Mouse (Mus musculus): ENCODE measurements at regions not wholly inside any gene's neighbourhood (a gene's known extent, or its start where the extent isn't known, plus 50 kb on each side); places are given as distances from the start of the nearest gene placed in this dataset.

DNA sequence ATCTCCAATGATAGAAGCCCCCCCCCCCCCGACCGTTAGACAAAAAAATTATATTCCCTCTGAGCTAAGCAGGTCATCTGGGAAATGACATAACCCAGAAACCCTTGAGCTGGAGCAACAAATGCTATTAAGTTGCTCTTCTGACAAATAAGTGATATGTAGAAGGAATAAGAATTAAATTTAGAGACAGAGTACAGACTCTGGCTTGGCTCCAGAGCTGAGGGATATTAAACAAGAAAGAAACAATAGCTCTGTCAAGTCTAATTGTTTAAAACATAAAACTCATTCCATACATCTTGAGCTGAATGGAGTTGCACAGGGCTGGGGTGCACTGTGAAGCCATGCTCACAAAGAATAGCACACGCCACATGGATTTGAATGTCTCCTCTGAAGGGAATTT lies 407.3 kb upstream of the Gm10306 start:
- no peaks in the 10 kb centered on the region; the same call in 1 of the 2 replicates for H3K4me1 ChIP-seq (ENCODE audit: control insufficient read depth, insufficient read depth, low read depth, low read length)
- H3K36me3 ChIP-seq (ENCODE audit: control insufficient read depth, insufficient read depth, low read length), result no peaks in the 10 kb centered on the region
- H3K27ac ChIP-seq (ENCODE audit: low read depth, low read length), result no peak overlapping the region
- no peaks in the 10 kb centered on the region for H3K9me3 ChIP-seq (ENCODE audit: control insufficient read depth, low read length)
- H3K27me3 ChIP-seq (replicated peaks; ENCODE audit: control insufficient read depth, insufficient read depth, low read length), result no peaks in the 10 kb centered on the region
- no peak overlapping the region for H3K9ac ChIP-seq (ENCODE audit: low read depth, low read length)
- WGBS, result 51% methylated on average over 3 of the region's 3 CpGs
- H3K4me2 ChIP-seq (ENCODE audit: low read length), result no peak overlapping the region
- H3K4me3 ChIP-seq (ENCODE audit: low read length), result no peak overlapping the region
- no peak for ATAC-seq

DNA sequence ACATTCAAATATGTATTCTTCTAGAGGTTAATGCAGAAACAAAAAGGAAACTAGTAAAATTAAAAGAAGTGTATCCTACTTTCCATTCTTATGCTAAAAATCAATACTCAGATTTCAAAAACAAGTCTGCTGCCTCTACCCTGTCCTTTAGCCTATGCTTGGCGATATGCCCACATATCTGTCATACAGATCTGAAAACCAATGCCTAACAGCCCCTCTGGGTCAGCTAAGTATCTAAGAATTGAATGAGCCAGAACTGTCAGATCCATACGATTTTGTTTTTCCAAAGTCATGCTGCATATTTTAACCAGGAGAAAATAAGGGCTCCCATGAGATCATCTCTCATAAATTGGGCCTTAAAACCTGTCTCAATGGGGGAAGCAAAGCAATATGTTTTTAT lies 395.7 kb upstream of the Gm10306 start:
- Histone ChIP-seq H3K27ac (ENCODE audit: low read depth, low read length) (no peak overlapping the region), H3K9ac (ENCODE audit: low read depth, low read length) (no peak overlapping the region), H3K4me2 (ENCODE audit: low read length) (no peak overlapping the region), H3K36me3 (ENCODE audit: control insufficient read depth, insufficient read depth, low read length) (no peaks in the 10 kb centered on the region), H3K9me3 (ENCODE audit: control insufficient read depth, low read length) (no peaks in the 10 kb centered on the region), H3K4me3 (ENCODE audit: low read length) (no peak overlapping the region), H3K27me3 (replicated peaks; ENCODE audit: control insufficient read depth, insufficient read depth, low read length) (no peaks in the 10 kb centered on the region), H3K4me1 (ENCODE audit: control insufficient read depth, insufficient read depth, low read depth, low read length) (no peaks in the 10 kb centered on the region)
- ATAC-seq, result no peak
- WGBS, result 62% methylated on average over 2 of the region's 2 CpGs

DNA sequence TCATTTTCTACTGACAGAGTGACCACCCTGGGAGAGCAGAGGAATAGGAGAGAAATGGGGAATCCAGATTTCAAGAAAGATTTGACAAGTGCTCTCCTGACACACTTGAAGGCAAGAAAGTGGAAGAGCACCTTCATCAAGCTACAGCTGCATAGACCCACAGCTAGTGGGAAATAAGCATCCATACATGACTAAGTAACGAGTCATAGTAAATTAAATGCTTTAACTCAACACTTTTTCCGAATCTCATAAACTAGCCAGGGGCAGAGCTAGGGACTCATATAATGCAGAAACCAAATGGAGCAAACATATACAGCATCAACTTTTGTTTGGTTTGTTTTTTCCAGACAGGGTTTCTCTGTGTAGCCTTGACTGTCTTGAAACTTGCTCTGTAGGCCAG lies 383.2 kb upstream of the Gm10306 start:
- Histone ChIP-seq H3K4me2 (ENCODE audit: low read length) (no peak overlapping the region), H3K4me3 (ENCODE audit: low read length) (no peak overlapping the region)
- 95% methylated on average over 2 of the region's 2 CpGs for WGBS

DNA sequence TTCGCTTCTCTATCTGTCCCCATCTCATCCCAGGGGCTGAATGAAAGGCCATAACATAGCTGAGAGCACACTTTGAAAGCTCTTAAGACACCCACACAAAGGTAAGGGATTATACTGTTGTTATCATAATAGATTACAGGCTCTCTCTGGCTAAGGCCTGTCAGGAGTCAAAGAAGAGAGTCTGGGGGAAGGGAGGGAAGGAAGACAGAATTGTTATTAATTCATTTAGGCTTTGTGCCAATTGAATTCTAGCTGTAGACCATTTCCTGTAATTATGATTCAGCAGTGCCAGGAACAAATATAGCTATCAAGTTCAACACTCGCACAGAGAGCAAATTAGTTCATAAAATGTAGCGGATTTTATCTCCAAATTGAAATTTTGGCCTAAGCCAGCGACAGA lies 369.3 kb upstream of the Gm10306 start:
- Histone ChIP-seq H3K9ac (ENCODE audit: low read depth, low read length) (no peak overlapping the region), H3K4me3 (ENCODE audit: low read length) (no peak overlapping the region), H3K9me3 (ENCODE audit: control insufficient read depth, low read length) (no peaks in the 10 kb centered on the region), H3K36me3 (ENCODE audit: control insufficient read depth, insufficient read depth, low read length) (no peaks in the 10 kb centered on the region), H3K4me1 (ENCODE audit: control insufficient read depth, insufficient read depth, low read depth, low read length) (no peaks in the 10 kb centered on the region), H3K27me3 (replicated peaks; ENCODE audit: control insufficient read depth, insufficient read depth, low read length) (no peaks in the 10 kb centered on the region), H3K27ac (ENCODE audit: low read depth, low read length) (no peak overlapping the region), H3K4me2 (ENCODE audit: low read length) (no peak overlapping the region)
- 64% methylated on average over 4 of the region's 4 CpGs for WGBS
- no peak for ATAC-seq

More for the DNA sequence above, 383.2 kb upstream of the Gm10306 start:
- no peaks in the 10 kb centered on the region for H3K36me3 ChIP-seq (ENCODE audit: control insufficient read depth, insufficient read depth, low read length)
- no peak overlapping the region for H3K27ac ChIP-seq (ENCODE audit: low read depth, low read length)
- no peaks in the 10 kb centered on the region for H3K4me1 ChIP-seq (ENCODE audit: control insufficient read depth, insufficient read depth, low read depth, low read length)
- H3K9me3 ChIP-seq (ENCODE audit: control insufficient read depth, low read length), result no peaks in the 10 kb centered on the region
- no peaks in the 10 kb centered on the region for H3K27me3 ChIP-seq (replicated peaks; ENCODE audit: control insufficient read depth, insufficient read depth, low read length)
- no peak overlapping the region for H3K9ac ChIP-seq (ENCODE audit: low read depth, low read length)
- ATAC-seq, result no peak

DNA sequence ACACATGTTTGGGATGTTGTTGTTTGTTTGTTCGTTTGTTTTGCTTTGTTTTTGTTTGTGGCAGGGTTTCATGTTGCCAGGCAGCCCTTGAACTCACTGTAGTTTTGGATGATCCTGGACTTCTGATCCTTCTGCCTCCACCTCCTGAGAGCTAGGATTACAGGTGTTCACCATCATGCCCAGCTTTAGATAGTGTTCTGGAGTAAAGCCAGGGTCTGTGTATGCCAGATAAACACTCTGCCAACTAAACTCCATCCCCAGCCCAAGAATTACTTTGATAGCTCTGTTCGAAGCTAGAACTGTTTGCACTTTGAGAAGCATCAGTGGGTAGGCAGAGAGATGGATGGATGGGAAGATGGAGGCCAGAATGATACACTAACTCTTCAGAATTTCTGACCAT lies 368.0 kb upstream of the Gm10306 start:
- H3K27me3 ChIP-seq (replicated peaks; ENCODE audit: control insufficient read depth, insufficient read depth, low read length), result no peaks in the 10 kb centered on the region
- peak; percentile 20; the same call in 1 of the 2 replicates for ATAC-seq
- H3K4me3 ChIP-seq (ENCODE audit: low read length), result no peak overlapping the region

DNA sequence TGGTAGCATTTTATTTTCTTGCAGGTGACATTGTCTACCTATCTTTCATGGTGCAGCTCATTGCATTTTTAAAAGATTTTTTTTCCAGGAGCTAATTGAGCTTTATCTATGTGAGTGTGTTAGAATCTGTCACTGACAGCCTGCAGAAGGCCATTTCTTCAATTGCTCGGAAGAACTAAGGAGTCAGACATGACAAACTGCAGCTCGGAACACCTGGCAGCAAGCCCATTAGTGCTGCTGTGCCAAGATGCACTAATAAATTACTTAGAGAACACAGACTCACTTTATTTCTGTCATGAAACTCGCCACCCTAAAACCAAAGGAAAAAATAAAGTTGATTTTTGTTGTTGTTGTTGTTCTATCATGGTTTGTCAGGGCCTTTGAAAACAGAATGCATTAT lies 367.5 kb upstream of the Gm10306 start:
- peak; percentile 83 for ATAC-seq
- 0 out of 2 replicates have a peak overlapping the region, but pooled peaks have one; percentile 29 for H3K27ac ChIP-seq (ENCODE audit: low read depth, low read length)
- WGBS, result 33% methylated on average over 3 of the region's 3 CpGs

More for the DNA sequence above, 368.0 kb upstream of the Gm10306 start:
- WGBS, result 69% methylated on average over 2 of the region's 2 CpGs
- Histone ChIP-seq H3K36me3 (ENCODE audit: control insufficient read depth, insufficient read depth, low read length) (no peaks in the 10 kb centered on the region), H3K27ac (ENCODE audit: low read depth, low read length) (no peak overlapping the region), H3K4me1 (ENCODE audit: control insufficient read depth, insufficient read depth, low read depth, low read length) (no peaks in the 10 kb centered on the region), H3K9me3 (ENCODE audit: control insufficient read depth, low read length) (no peaks in the 10 kb centered on the region), H3K4me2 (ENCODE audit: low read length) (no peak overlapping the region), H3K9ac (ENCODE audit: low read depth, low read length) (no peak overlapping the region)

DNA sequence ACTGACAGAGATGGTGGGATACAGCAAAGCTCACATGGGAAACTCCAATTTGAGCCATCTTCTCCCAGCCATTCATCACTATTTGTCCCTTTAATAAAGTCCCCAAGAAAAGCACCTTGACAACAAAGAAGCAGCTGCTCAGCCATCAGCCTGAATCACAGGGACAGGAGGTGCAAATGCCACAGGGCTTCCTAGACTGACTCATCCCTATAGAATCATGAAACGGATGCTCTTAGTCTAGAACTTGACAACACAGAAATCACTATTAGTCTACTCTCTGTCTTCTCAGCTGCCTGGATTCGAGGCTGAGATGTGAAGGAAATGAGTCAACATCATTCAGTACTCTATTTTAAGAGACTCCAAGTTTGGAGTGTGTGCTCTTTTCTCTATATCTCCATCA lies 365.4 kb upstream of the Gm10306 start:
- no peaks in the 10 kb centered on the region for H3K9me3 ChIP-seq (ENCODE audit: control insufficient read depth, low read length)
- H3K4me2 ChIP-seq (ENCODE audit: low read length), result no peak overlapping the region
- no peak overlapping the region for H3K27ac ChIP-seq (ENCODE audit: low read depth, low read length)
- H3K4me1 ChIP-seq (ENCODE audit: control insufficient read depth, insufficient read depth, low read depth, low read length), result no peaks in the 10 kb centered on the region
- WGBS, result 80% methylated on average over 2 of the region's 2 CpGs
- no peaks in the 10 kb centered on the region for H3K27me3 ChIP-seq (replicated peaks; ENCODE audit: control insufficient read depth, insufficient read depth, low read length)
- H3K9ac ChIP-seq (ENCODE audit: low read depth, low read length), result no peak overlapping the region
- no peaks in the 10 kb centered on the region for H3K36me3 ChIP-seq (ENCODE audit: control insufficient read depth, insufficient read depth, low read length)
- H3K4me3 ChIP-seq (ENCODE audit: low read length), result no peak overlapping the region
- ATAC-seq, result no peak

More for the DNA sequence above, 367.5 kb upstream of the Gm10306 start:
- no peaks in the 10 kb centered on the region for H3K27me3 ChIP-seq (replicated peaks; ENCODE audit: control insufficient read depth, insufficient read depth, low read length)
- no peak overlapping the region for H3K9ac ChIP-seq (ENCODE audit: low read depth, low read length)
- H3K4me1 ChIP-seq (ENCODE audit: control insufficient read depth, insufficient read depth, low read depth, low read length), result no peaks in the 10 kb centered on the region
- H3K9me3 ChIP-seq (ENCODE audit: control insufficient read depth, low read length), result no peaks in the 10 kb centered on the region
- no peaks in the 10 kb centered on the region for H3K36me3 ChIP-seq (ENCODE audit: control insufficient read depth, insufficient read depth, low read length)
- H3K4me2 ChIP-seq (ENCODE audit: low read length), result no peak overlapping the region
- no peak overlapping the region for H3K4me3 ChIP-seq (ENCODE audit: low read length)

DNA sequence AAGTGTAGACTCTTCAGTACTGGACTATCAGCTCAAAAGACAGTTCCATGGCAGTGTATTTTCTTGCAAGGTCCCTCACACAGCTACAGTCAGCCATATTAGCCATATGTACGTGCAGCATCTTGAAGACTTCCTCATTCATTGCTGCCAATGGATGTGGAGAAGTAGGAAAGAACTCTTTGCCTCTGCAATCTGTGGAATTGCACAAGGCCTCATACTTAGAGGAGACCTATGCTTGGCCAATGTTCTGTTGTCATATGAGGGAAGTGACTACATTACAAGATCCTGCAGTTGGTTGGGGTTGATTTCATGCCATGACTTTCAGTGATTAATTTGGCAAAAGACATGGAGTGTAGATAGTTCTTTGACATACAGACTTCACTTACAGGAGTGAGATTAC lies 340.1 kb upstream of the Gm10306 start:
- no peaks in the 10 kb centered on the region for H3K4me1 ChIP-seq (ENCODE audit: control insufficient read depth, insufficient read depth, low read depth, low read length)
- WGBS, result 91% methylated on average over 1 of the region's 1 CpGs
- H3K36me3 ChIP-seq (ENCODE audit: control insufficient read depth, insufficient read depth, low read length), result no peaks in the 10 kb centered on the region
- H3K27ac ChIP-seq (ENCODE audit: low read depth, low read length), result no peak overlapping the region
- H3K9ac ChIP-seq (ENCODE audit: low read depth, low read length), result no peak overlapping the region
- no peak overlapping the region for H3K4me3 ChIP-seq (ENCODE audit: low read length)
- H3K4me2 ChIP-seq (ENCODE audit: low read length), result no peak overlapping the region
- H3K9me3 ChIP-seq (ENCODE audit: control insufficient read depth, low read length), result no peaks in the 10 kb centered on the region
- H3K27me3 ChIP-seq (replicated peaks; ENCODE audit: control insufficient read depth, insufficient read depth, low read length), result no peaks in the 10 kb centered on the region
- ATAC-seq, result no peak

DNA sequence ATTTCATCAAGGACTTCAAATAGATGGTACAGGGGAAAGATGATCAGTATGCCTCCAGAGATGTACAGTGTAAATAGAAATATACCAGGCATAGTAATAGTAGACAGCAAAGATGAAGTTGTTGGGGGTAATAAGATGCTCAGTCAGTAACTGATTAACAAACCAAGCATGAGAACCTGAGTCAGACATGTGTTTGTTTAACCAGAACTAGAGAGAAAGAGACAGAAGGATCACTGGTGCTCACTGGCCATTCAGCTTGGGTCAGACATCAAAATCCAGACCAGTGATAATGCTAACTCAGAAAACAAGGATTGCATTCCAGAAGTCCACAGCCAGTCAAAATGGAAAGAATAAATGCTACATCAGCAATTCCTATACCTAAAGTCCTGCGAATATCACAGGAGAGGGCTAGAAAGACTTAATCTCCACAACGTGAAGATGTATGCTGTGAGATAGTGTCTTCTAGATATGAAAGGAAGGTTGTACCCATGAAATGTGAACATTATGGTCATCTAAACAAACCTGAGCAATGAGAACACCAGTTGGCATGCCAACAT lies 320.6 kb upstream of the Gm10306 start:
- H3K4me3 ChIP-seq (ENCODE audit: low read length), result no peak overlapping the region
- no peak overlapping the region for H3K4me2 ChIP-seq (ENCODE audit: low read length)
- H3K9ac ChIP-seq (ENCODE audit: low read depth, low read length), result no peak overlapping the region
- no peaks in the 10 kb centered on the region for H3K27me3 ChIP-seq (replicated peaks; ENCODE audit: control insufficient read depth, insufficient read depth, low read length)
- no peaks in the 10 kb centered on the region for H3K4me1 ChIP-seq (ENCODE audit: control insufficient read depth, insufficient read depth, low read depth, low read length)
- no peaks in the 10 kb centered on the region for H3K36me3 ChIP-seq (ENCODE audit: control insufficient read depth, insufficient read depth, low read length)
- ATAC-seq, result no peak
- WGBS, result 95% methylated on average over 2 of the region's 2 CpGs
- H3K9me3 ChIP-seq (ENCODE audit: control insufficient read depth, low read length), result no peaks in the 10 kb centered on the region
- no peak overlapping the region for H3K27ac ChIP-seq (ENCODE audit: low read depth, low read length)

DNA sequence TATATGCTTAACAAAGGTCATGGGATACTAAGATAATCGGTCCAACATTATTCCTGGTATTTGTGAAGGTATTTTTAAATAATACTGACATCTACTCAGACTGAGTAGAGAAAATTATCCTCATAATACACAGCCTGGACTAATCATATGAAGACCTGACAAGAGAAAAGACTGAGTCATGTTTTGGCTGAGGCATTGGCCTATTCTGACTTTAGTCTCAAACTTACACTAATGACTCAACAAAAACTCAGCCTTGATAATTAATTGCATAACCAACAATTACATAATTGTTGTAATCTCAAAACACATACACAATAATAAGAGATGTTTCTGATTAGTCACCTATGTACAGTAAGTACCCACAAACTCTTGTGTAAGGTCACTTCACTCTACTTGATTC lies 300.3 kb upstream of the Gm10306 start:
- Histone ChIP-seq H3K4me3 (ENCODE audit: low read length) (no peak overlapping the region), H3K9ac (ENCODE audit: low read depth, low read length) (no peak overlapping the region), H3K4me1 (ENCODE audit: control insufficient read depth, insufficient read depth, low read depth, low read length) (no peaks in the 10 kb centered on the region), H3K36me3 (ENCODE audit: control insufficient read depth, insufficient read depth, low read length) (no peaks in the 10 kb centered on the region), H3K27me3 (replicated peaks; ENCODE audit: control insufficient read depth, insufficient read depth, low read length) (no peaks in the 10 kb centered on the region), H3K4me2 (ENCODE audit: low read length) (no peak overlapping the region), H3K27ac (ENCODE audit: low read depth, low read length) (no peak overlapping the region), H3K9me3 (ENCODE audit: control insufficient read depth, low read length) (no peaks in the 10 kb centered on the region)
- no peak for ATAC-seq
- whole genome bisulfite sequencing, result 92% methylated on average over 1 of the region's 1 CpGs

Data from hindbrain, embryonic 16.5 days (tissue).